Mouse (Mus musculus): ENCODE measurements around the gene Ctbp2. TPM values are rescaled to one million over a fixed set of nuclear protein-coding genes. Genes with fewer than 3 reads are reported as not detected.

Gene Ctbp2
- polyA plus RNA-seq, 2 experiments = 7.3 to 8.4 TPM

DNA sequence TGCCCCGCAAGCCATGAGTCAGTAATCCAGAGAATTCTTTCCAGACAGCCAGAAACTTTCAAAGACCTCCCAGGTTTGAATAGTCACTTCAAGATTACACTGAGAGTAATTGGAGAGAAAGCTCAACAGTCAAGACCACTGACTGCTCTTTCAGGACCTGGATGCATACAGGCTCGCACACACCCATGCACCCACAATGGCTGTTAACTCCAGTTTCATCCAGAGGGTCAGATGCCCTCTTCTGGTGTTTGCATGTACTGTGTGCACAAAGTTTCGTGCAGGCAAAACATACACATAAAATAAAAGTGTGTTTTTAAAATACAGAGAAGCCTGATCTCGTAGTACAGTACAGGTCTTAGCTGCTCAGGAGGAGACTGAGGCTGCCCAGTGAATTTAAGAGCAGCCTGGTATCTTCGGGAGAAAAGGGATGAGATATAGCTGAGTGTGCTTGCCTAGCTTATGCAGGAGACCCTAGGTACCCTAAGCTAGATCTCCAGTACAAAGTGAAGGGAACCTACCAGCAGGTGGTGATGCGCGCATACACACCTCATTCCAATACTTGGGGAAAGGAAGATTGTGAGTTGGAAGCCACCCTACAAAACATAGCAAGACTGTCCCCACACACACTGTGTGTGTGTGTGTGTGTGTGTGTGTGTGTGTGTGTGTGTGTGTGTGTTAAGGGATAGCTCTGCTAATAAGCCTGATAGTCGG lies 10.8 kb downstream of the Ctbp2 start:
- no peaks in the 10 kb centered on the region for H3K27me3 ChIP-seq (ENCODE audit: control insufficient read depth, insufficient read depth, low read length)
- H3K4me2 ChIP-seq (ENCODE audit: low read depth) = no peak overlapping the region
- H3K36me3 ChIP-seq (replicated peaks; ENCODE audit: control insufficient read depth, insufficient read depth, low read depth) = no peaks in the 10 kb centered on the region
- DNase-seq (ENCODE audit: low read depth in 3 of 3, low spot score in 3 of 3) = no peak
- ATAC-seq (ENCODE audit: insufficient read depth) = no peak
- no peak; the same call in 1 of the 2 replicates for TF ChIP-seq CTCF (IDR thresholded peaks at IDR 0.05; ENCODE audit: low read depth)
- TF ChIP-seq EP300 (IDR thresholded peaks at IDR 0.05; ENCODE audit: low read depth) = no peak
- no peak overlapping the region for H3K4me3 ChIP-seq (ENCODE audit: insufficient read depth in 1 of 2, low read depth in 2 of 2, low read length in 2 of 2)
- no peak overlapping the region for H3K9ac ChIP-seq (replicated peaks)
- no peak overlapping the region for H3K27ac ChIP-seq
- 72% methylated on average over 8 of the region's 8 CpGs for WGBS (ENCODE audit: insufficient replicate concordance)
- no peaks in the 10 kb centered on the region for H3K9me3 ChIP-seq (ENCODE audit: control insufficient read depth, low read length)
- H3K4me1 ChIP-seq (replicated peaks; ENCODE audit: control insufficient read depth in 2 of 2, insufficient read depth in 2 of 2, low read length in 1 of 2) = peaks cover 12 to 24% of the 10 kb centered on the region in 2 experiments

DNA sequence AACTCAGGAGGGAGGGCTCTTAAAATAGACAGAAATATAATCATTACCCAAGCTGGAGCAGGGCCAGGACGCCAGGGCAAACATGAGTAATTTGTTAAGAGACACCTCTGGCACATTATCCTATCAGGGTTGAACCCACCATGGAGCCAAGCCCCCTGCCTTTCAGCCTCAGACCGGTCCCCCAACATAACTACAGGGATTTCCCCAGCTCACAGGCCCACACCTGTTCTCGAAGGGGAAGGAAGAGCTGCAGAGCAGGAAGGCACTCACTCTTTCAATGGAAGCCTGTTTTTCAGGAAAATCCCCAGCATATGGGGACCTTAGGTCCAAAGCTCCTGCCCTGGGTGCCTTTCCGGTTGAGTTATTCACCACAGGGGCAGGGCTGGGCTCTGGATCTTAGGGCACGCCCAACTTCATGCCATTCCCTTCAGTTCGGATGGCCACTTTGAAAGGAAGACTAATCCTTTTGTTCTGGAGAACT lies 11.8 kb downstream of the Ctbp2 start:
- Histone ChIP-seq H3K4me2 (ENCODE audit: low read depth) (no peak overlapping the region), H3K36me3 (replicated peaks; ENCODE audit: control insufficient read depth, insufficient read depth, low read depth) (no peaks in the 10 kb centered on the region), H3K27me3 (ENCODE audit: control insufficient read depth, insufficient read depth, low read length) (no peaks in the 10 kb centered on the region), H3K9ac (replicated peaks) (no peak overlapping the region), H3K9me3 (ENCODE audit: control insufficient read depth, low read length) (no peaks in the 10 kb centered on the region), H3K4me1 (replicated peaks; ENCODE audit: control insufficient read depth in 2 of 2, insufficient read depth in 2 of 2, low read length in 1 of 2) (peaks cover 12 to 22% of the 10 kb centered on the region in 2 experiments), H3K4me3 (ENCODE audit: insufficient read depth in 1 of 2, low read depth in 2 of 2, low read length in 2 of 2) (no peak overlapping the region), H3K27ac (no peak overlapping the region)
- TF ChIP-seq EP300 (IDR thresholded peaks at IDR 0.05; ENCODE audit: low read depth) (no peak), CTCF (IDR thresholded peaks at IDR 0.05; ENCODE audit: low read depth) (no peak)
- no peak for DNase-seq (ENCODE audit: low read depth in 3 of 3, low spot score in 3 of 3)
- whole genome bisulfite sequencing (ENCODE audit: insufficient replicate concordance) = 58% methylated on average over 6 of the region's 6 CpGs
- no peak for ATAC-seq (ENCODE audit: insufficient read depth)

DNA sequence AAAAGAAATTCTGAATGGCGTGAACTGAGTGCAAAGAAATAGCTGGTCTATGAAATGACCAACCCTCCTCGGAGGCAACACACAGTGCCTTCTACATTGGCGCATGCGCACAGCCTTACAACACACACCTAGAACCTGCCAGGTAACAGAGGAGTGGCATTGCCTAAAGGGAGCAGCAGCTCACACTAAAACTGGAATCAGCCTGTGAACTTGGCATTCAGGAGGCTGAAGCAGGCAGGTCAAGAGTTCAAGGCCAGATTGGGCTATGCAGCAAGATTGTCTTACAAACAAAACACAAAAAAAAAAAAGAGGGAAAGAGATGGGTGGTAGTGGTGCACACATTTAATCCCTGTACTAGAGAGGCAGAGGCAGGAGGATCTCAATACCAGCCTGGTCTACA lies 14.7 kb downstream of the Ctbp2 start:
- Histone ChIP-seq H3K27me3 (ENCODE audit: control insufficient read depth, insufficient read depth, low read length) (no peaks in the 10 kb centered on the region), H3K4me2 (ENCODE audit: low read depth) (no peak overlapping the region), H3K27ac (no peak overlapping the region), H3K4me1 (replicated peaks; ENCODE audit: control insufficient read depth in 2 of 2, insufficient read depth in 2 of 2, low read length in 1 of 2) (peaks cover under 1 to 2% of the 10 kb centered on the region in 2 experiments; a peak in 3 of 4 replicates), H3K4me3 (ENCODE audit: insufficient read depth in 1 of 2, low read depth in 2 of 2, low read length in 2 of 2) (no peak overlapping the region), H3K9ac (replicated peaks) (no peak overlapping the region), H3K9me3 (ENCODE audit: control insufficient read depth, low read length) (no peaks in the 10 kb centered on the region), H3K36me3 (replicated peaks; ENCODE audit: control insufficient read depth, insufficient read depth, low read depth) (no peaks in the 10 kb centered on the region)
- TF ChIP-seq CTCF (IDR thresholded peaks at IDR 0.05; ENCODE audit: low read depth) (no peak), EP300 (IDR thresholded peaks at IDR 0.05; ENCODE audit: low read depth) (no peak)
- 75% methylated on average over 4 of the region's 4 CpGs for WGBS (ENCODE audit: insufficient replicate concordance)
- ATAC-seq (ENCODE audit: insufficient read depth) (no peak), DNase-seq (ENCODE audit: low read depth in 3 of 3, low spot score in 3 of 3) (no peak)

DNA sequence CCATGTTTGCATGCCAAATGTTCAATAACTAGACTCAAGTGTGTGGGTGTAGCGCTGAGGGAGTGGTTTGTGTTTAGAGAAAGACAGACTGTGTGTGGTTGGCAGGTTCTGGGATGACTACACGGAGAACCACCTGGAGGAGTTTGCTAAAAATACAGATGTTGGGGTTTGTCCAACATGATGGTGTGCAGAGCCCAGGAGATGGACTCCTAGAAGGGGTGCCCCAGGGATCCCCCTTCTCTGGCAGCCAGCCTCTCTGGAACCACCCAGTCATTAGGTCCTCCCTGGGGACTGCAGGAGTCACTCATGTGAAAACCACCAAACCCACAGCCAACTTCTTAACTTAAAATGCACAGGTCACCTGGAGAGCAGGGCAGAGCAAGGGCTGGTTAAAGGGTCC lies 15.5 kb downstream of the Ctbp2 start:
- Histone ChIP-seq H3K27me3 (ENCODE audit: control insufficient read depth, insufficient read depth, low read length) (no peaks in the 10 kb centered on the region), H3K9me3 (ENCODE audit: control insufficient read depth, low read length) (no peaks in the 10 kb centered on the region), H3K9ac (replicated peaks) (no peak overlapping the region), H3K4me2 (ENCODE audit: low read depth) (no peak overlapping the region), H3K36me3 (replicated peaks; ENCODE audit: control insufficient read depth, insufficient read depth, low read depth) (no peaks in the 10 kb centered on the region), H3K4me3 (ENCODE audit: insufficient read depth in 1 of 2, low read depth in 2 of 2, low read length in 2 of 2) (no peak overlapping the region), H3K4me1 (replicated peaks; ENCODE audit: control insufficient read depth in 2 of 2, insufficient read depth in 2 of 2, low read length in 1 of 2) (no peaks in the 10 kb centered on the region; a peak in 2 of 4 replicates), H3K27ac (no peak overlapping the region)
- no peak for DNase-seq (ENCODE audit: low read depth in 3 of 3, low spot score in 3 of 3)
- ATAC-seq (ENCODE audit: insufficient read depth) = no peak
- WGBS (ENCODE audit: insufficient replicate concordance) = 79% methylated on average over 2 of the region's 2 CpGs
- TF ChIP-seq EP300 (IDR thresholded peaks at IDR 0.05; ENCODE audit: low read depth) (no peak), CTCF (IDR thresholded peaks at IDR 0.05; ENCODE audit: low read depth) (no peak)

DNA sequence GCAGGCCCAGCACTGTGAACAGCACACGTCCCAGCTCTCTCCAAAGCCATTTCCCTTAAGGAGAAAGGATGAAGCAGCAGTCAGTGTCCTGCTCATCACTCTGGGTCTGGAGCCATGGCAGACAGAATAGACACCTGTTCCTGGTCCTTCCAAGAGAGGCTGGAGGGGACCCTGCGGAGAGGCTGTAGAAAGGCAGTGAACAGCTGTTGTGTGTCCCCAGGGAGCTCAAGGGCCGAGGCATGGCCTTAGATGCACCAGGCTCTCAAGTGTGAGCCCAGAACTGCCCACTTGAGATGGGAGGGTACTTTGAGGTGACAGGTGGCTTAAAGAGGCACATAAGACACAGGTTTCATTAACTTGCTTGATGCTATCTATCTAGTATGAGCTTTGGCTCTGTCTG lies 21.6 kb downstream of the Ctbp2 start:
- DNase-seq (ENCODE audit: low read depth in 3 of 3, low spot score in 3 of 3) = no peak
- no peak overlapping the region for H3K4me3 ChIP-seq (ENCODE audit: insufficient read depth in 1 of 2, low read depth in 2 of 2, low read length in 2 of 2)
- no peak overlapping the region for H3K4me2 ChIP-seq (ENCODE audit: low read depth)
- H3K4me1 ChIP-seq (replicated peaks; ENCODE audit: control insufficient read depth in 2 of 2, insufficient read depth in 2 of 2, low read length in 1 of 2) = 0 out of 4 replicates have a peak, but pooled peaks cover 0 to 1% of the 10 kb centered on the region in 2 experiments
- ATAC-seq (ENCODE audit: insufficient read depth) = no peak
- no peaks in the 10 kb centered on the region for H3K36me3 ChIP-seq (replicated peaks; ENCODE audit: control insufficient read depth, insufficient read depth, low read depth)
- H3K27ac ChIP-seq = no peak overlapping the region
- H3K27me3 ChIP-seq (ENCODE audit: control insufficient read depth, insufficient read depth, low read length) = no peaks in the 10 kb centered on the region
- 58% methylated on average over 3 of the region's 3 CpGs for WGBS (ENCODE audit: insufficient replicate concordance)
- no peaks in the 10 kb centered on the region for H3K9me3 ChIP-seq (ENCODE audit: control insufficient read depth, low read length)
- TF ChIP-seq CTCF (IDR thresholded peaks at IDR 0.05; ENCODE audit: low read depth) = no peak
- TF ChIP-seq EP300 (IDR thresholded peaks at IDR 0.05; ENCODE audit: low read depth) = no peak
- no peak overlapping the region for H3K9ac ChIP-seq (replicated peaks)
